Mouse (Mus musculus) ES-Bruce4 (cell line): ENCODE measurements around the gene Trex1.

Experiments
- CTCF ChIP-seq: IDR thresholded peaks from one replicate; pipeline ENCODE4 v1.8.1; 2011; ENCODE audit warnings: low read depth, low read length
- EP300 ChIP-seq: IDR thresholded peaks from 2 replicates; pipeline ENCODE4 v1.6.1; 2011; ENCODE audit warnings: low read depth, low read length; ENCODE audit not compliant: insufficient read depth
- POLR2A ChIP-seq: IDR thresholded peaks from one replicate; pipeline ENCODE4 v1.8.1; 2011; ENCODE audit warnings: low read length; ENCODE audit not compliant: insufficient read depth

DNA sequence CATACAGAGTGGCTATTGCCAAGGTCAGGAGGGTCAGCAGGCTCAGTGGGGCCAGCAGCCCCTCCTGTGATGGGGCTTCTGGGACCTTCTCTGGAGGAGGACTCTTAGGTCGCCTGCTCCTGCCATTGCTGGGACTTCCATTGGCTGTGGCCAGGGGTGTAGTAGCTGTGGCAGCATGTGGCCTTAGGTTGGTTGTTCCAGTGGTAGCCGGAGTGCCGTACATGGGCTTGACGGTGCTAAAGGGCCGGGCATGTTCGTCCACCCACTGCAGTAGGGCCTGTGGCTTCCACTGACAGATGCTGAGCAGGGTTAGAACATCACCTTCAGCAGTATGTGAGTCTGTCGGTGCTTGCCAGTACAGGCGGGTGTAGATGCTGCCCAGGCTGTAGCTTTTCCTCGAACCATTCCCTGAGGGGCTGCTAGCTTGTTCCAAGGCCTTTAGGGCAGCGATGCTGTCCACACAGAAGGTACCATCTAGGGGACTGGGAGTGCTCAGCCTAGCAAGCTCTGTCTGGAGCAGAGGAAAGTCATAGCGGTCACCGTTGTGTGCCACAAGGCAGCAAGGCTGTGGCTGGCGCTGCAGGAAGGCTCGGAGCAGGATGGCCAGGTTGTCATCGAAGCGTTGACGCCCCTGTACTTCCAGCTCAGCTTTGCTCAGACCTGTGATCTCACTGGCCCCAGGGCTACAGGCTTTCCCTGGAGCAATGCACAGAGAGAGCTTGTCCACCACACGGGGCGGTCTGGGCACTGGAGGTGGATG is 1.3 kb downstream of the Trex1 start:
- no peak for TF ChIP-seq POLR2A
- no peak for TF ChIP-seq CTCF
- no peak for TF ChIP-seq EP300
